Mouse (Mus musculus) neural tube, embryonic 14.5 days (tissue): ENCODE results near the gene Txlna. TPM values are rescaled to one million over a fixed set of nuclear protein-coding genes. Genes with fewer than 3 reads are reported as not detected.

ENCODE experiments used
- ATAC-seq: fragments of 200-750 bp; cut with Nextera tagmentation; 2 replicates; pipeline ENCODE4 v1.8.0; 2017; ENCODE audit warnings: low read depth, mild to moderate bottlenecking, moderate TSS enrichment, moderate library complexity
- H3K27ac ChIP-seq: fragments of 300-500 bp; sonication (generic); 2 replicates; pipeline ENCODE4 v1.5.1; 2014; ENCODE audit warnings: low read depth, mild to moderate bottlenecking, control low read depth, low read length, moderate library complexity, mixed read lengths
- H3K27me3 ChIP-seq: fragments of 300-500 bp; sonication (generic); 2 replicates; pipeline ENCODE4 v1.6.1; 2014; ENCODE audit warnings: low read length; ENCODE audit not compliant: control insufficient read depth, insufficient read depth
- H3K36me3 ChIP-seq: fragments of 300-500 bp; sonication (generic); 2 replicates; pipeline ENCODE4 v1.6.1; 2014; ENCODE audit warnings: low read length, mixed read lengths; ENCODE audit not compliant: control insufficient read depth, insufficient read depth
- H3K4me1 ChIP-seq: fragments of 300-500 bp; sonication (generic); 2 replicates; pipeline ENCODE4 v1.6.1; 2014; ENCODE audit warnings: low read length; ENCODE audit not compliant: control insufficient read depth, insufficient read depth
- H3K4me2 ChIP-seq: fragments of 300-500 bp; sonication (generic); 2 replicates; pipeline ENCODE4 v1.6.1; 2014; ENCODE audit warnings: mild to moderate bottlenecking, low read depth, low read length, control low read depth
- H3K4me3 ChIP-seq: fragments of 300-500 bp; sonication (generic); 2 replicates; pipeline ENCODE4 v1.5.1; 2014; ENCODE audit warnings: low read depth, low read length, control low read depth, mixed read lengths
- H3K9ac ChIP-seq: fragments of 300-500 bp; sonication (generic); replicated peaks from 2 replicates; pipeline ENCODE4 v1.6.1; 2014; ENCODE audit warnings: low read depth, mild to moderate bottlenecking, control low read depth, low read length, mixed read lengths
- H3K9me3 ChIP-seq: fragments of 300-500 bp; sonication (generic); 2 replicates; pipeline ENCODE4 v1.6.1; 2016; ENCODE audit warnings: low read length; ENCODE audit not compliant: control insufficient read depth
- WGBS: fragments of 180-500 bp; shearing (Covaris S2); extraction: QIAGEN DNeasy Blood & Tissue Kit; methylation state at CpG from one replicate; pipeline ENCODE4 v1.1.7; 2014; 5-methylcytosine and 5-hydroxymethylcytosine counted together
- polyA plus RNA-seq: library from polyadenylated mRNA; unstranded; fragments of >200 nt; fragmentation: Nextera tagmentation; extraction: Ambion mirVana; gene quantifications from 2 replicates; pipeline ENCODE4 v1.2.1, GENCODE M21; 2014

Txlna gene
- polyA plus RNA-seq, 1 experiment from 2014 or later = 40.1 TPM

DNA sequence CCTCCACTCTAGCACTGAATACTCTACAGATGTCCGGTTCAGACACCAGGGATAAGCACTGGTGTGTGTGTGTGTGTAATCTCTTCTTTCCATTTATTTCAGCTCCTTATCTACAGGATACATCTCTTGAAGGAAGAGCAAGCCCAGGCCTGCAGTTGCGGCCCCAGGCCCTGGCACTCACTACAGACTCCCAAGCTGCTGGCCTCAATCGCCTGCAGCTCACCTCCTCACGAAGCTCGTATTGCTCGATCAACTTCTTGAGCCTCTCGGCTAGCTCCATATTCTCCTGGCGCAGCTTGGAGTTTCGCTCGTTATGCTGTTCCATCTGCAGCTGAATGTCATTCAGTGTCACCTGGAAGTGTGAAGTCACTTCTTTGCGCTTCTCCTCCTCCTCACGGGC, 9.0 kb downstream of the Txlna start:
- Histone ChIP-seq H3K9ac (no peak overlapping the region), H3K27ac (no peak overlapping the region), H3K4me1 (no peaks in the 10 kb centered on the region), H3K9me3 (no peaks in the 10 kb centered on the region), H3K36me3 (peaks cover 88% of the 10 kb centered on the region), H3K4me3 (no peak overlapping the region), H3K4me2 (no peak overlapping the region), H3K27me3 (no peaks in the 10 kb centered on the region)
- ATAC-seq = no peak
- 94% methylated on average over 12 of the region's 12 CpGs for WGBS

GRCm38 (mm10) chr4:129630944-129631343, 9.9 kb downstream of the Txlna start:
- Histone ChIP-seq H3K4me1 (no peaks in the 10 kb centered on the region), H3K4me2 (no peak overlapping the region), H3K27me3 (no peaks in the 10 kb centered on the region), H3K9ac (no peak overlapping the region), H3K4me3 (no peak overlapping the region), H3K36me3 (peaks cover 81% of the 10 kb centered on the region), H3K9me3 (no peaks in the 10 kb centered on the region), H3K27ac (no peak overlapping the region)
- 69% methylated on average over 4 of the region's 4 CpGs for WGBS
- no peak for ATAC-seq

GRCm38 (mm10) chr4:129626035-129626434, 14.8 kb downstream of the Txlna start:
- no peak for ATAC-seq
- Histone ChIP-seq H3K36me3 (peaks cover 39% of the 10 kb centered on the region), H3K27me3 (no peaks in the 10 kb centered on the region), H3K27ac (no peak overlapping the region), H3K4me3 (no peak overlapping the region), H3K9ac (no peak overlapping the region), H3K9me3 (no peaks in the 10 kb centered on the region), H3K4me1 (peaks cover 28% of the 10 kb centered on the region), H3K4me2 (no peak overlapping the region)
- WGBS = 81% methylated on average over 6 of the region's 6 CpGs

DNA sequence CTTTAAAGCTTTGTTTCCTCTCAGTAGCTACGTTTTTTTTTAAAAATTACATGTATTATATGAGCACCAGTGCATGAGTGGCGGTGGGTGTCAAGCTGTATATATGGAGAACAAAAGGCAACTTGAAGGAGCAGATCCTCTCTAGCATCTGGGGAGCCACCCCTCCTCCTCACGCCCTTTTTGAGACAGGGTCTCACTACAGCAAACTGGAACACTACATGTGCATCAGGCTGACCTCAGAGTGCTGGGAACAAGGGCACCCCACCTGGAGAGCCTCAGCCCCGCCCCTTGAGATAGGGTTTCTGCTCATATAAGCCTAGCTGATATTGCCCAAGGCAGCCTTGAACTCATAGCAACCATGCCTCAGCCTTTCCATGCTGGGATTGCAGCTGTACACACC, 15.4 kb downstream of the Txlna start:
- WGBS = 41% methylated on average over 4 of the region's 4 CpGs
- H3K4me3 ChIP-seq = no peak overlapping the region
- peak overlapping the region; percentile 86; the same call in 1 of the 2 replicates for H3K4me2 ChIP-seq
- peaks cover 28% of the 10 kb centered on the region for H3K4me1 ChIP-seq
- H3K9ac ChIP-seq = no peak overlapping the region
- no peak for ATAC-seq
- H3K27ac ChIP-seq = peak overlapping the region; percentile 96
- no peaks in the 10 kb centered on the region for H3K9me3 ChIP-seq
- H3K27me3 ChIP-seq = no peaks in the 10 kb centered on the region
- peaks cover 34% of the 10 kb centered on the region for H3K36me3 ChIP-seq

DNA sequence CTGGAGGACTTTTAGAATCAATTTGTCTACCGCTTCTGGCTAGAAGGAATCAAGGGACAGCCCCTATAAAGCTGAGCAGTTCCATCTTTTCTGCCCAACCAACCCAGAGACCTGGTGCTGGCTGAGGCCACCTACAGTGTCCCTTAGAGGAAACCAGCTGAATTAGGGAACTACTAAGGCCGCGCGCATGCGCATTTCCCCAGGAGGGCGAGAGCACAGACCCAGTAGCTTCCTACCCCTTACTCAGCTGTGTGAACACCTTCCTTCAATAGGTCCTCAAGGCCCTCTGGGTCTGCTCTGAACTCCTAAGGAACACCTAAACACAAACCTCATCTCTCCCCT, 15.9 kb downstream of the Txlna start:
- Histone ChIP-seq H3K4me2 (peak overlapping the region; percentile 86), H3K27ac (peak overlapping the region; percentile 96), H3K9ac (peak overlapping the region; percentile 81), H3K9me3 (no peaks in the 10 kb centered on the region), H3K4me1 (peaks cover 28% of the 10 kb centered on the region), H3K27me3 (no peaks in the 10 kb centered on the region), H3K4me3 (peak overlapping the region; percentile 59; the same call in 1 of the 2 replicates), H3K36me3 (peaks cover 29% of the 10 kb centered on the region)
- peak; percentile 44; the same call in 1 of the 2 replicates for ATAC-seq
- WGBS = 1% methylated on average over 6 of the region's 6 CpGs

- H3K9ac ChIP-seq = peak overlapping the region; percentile 81
- 0% methylated on average over 18 of the region's 18 CpGs for WGBS
- H3K36me3 ChIP-seq = peaks cover 25% of the 10 kb centered on the region
- H3K4me3 ChIP-seq = peak overlapping the region; percentile 59
- H3K27ac ChIP-seq = peak overlapping the region; percentile 96
- ATAC-seq = peak; percentile 91
- no peaks in the 10 kb centered on the region for H3K27me3 ChIP-seq
- peaks cover 28% of the 10 kb centered on the region for H3K4me1 ChIP-seq
- H3K9me3 ChIP-seq = no peaks in the 10 kb centered on the region
- H3K4me2 ChIP-seq = peak overlapping the region; percentile 86
These were observed 16.4 kb downstream of the Txlna start for GRCm38 (mm10) chr4:129624281-129625028.

- Histone ChIP-seq H3K27me3 (no peaks in the 10 kb centered on the region), H3K9ac (peak within 1 kb of the TSS; percentile 81), H3K4me2 (peak within 1 kb of the TSS; percentile 86), H3K36me3 (peaks cover 17% of the 10 kb centered on the region), H3K27ac (peak within 1 kb of the TSS; percentile 96), H3K9me3 (no peaks in the 10 kb centered on the region), H3K4me1 (peaks cover 28% of the 10 kb centered on the region), H3K4me3 (peak within 1 kb of the TSS; percentile 59)
- peak; percentile 14; the same call in 1 of the 2 replicates for ATAC-seq
- WGBS = under 1% methylated on average over 10 of the region's 10 CpGs
These were observed 17.2 kb downstream of the Txlna start, which contains the start of gene Ccdc28b for GRCm38 (mm10) chr4:129623681-129624091. Ccdc28b (minus strand) TSS chr4:129623947.

DNA sequence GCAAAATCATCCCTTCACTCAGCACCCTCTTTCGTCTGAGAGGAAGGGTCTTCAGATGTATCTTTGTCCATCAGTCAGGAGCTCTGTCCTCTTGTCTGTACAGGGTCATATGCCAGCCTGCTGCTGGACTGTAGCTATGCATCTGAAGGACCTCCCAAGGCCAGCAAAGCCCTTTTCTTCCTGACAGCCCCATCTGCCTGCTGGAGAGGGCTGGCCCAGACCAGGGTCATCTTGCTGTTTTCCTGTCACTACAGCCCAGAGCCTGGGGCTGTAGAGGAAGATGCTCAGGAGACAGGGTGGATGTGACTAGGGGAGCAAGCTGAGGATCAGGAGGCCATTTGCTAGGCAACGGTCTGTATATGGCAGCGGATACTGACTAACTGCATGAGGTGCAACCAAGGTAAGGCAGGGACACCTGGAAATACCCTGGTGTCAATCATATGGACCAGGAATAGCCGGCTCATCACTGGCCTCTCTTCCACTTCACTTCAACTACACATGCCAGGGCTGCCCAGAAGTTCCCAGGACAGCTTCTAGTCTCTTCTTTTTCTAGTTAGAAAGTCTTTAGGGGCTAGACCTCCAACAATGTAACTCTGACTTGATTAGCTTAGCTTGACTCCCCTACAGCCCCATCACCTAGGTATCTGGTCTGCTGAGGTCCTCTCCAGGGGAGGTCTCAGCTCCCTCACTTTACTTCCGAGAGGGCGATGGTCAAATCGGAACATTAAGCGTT, 17.9 kb downstream of the Txlna start:
- H3K27ac ChIP-seq = peak overlapping the region; percentile 96
- peak overlapping the region; percentile 59 for H3K4me3 ChIP-seq
- peak overlapping the region; percentile 81 for H3K9ac ChIP-seq
- H3K9me3 ChIP-seq = no peaks in the 10 kb centered on the region
- ATAC-seq = no peak
- H3K36me3 ChIP-seq = peaks cover 10% of the 10 kb centered on the region
- peak overlapping the region; percentile 86 for H3K4me2 ChIP-seq
- H3K27me3 ChIP-seq = no peaks in the 10 kb centered on the region
- H3K4me1 ChIP-seq = peaks cover 33% of the 10 kb centered on the region
- WGBS = 16% methylated on average over 8 of the region's 8 CpGs
